ENCODE assay signal across 8 mouse cellular contexts in genomic region chr12:24493412-24493811, GRCm38 (mm10). TPM values are rescaled to one million over a fixed set of nuclear protein-coding genes. Genes with fewer than 3 reads are reported as not detected.
DNase-seq lines count a peak whose midpoint lies in the region; ATAC-seq and TF ChIP-seq lines count a peak whose summit lies in the region.

No protein-coding gene starts in this region.

- H3K36me3 ChIP-seq in CH12.LX (replicated peaks in 1 of 2; ENCODE audit: control insufficient read depth in 1 of 2, insufficient read depth in 1 of 2, low read length in 1 of 2), result no peaks in the 10 kb centered on the region
- no peaks in the 10 kb centered on the region for H3K36me3 ChIP-seq in heart, embryonic 11.5 days (ENCODE audit: control insufficient read depth, insufficient read depth, low read length)
- no peaks in the 10 kb centered on the region for H3K36me3 ChIP-seq in limb, embryonic 10.5 days

- no peaks in the 10 kb centered on the region for H3K79me2 ChIP-seq in CH12.LX (replicated peaks; ENCODE audit: control insufficient read depth, extremely low read depth, insufficient read depth, poor library complexity, severe bottlenecking)

- peak overlapping the region; percentile 29 for H3K4me2 ChIP-seq in CH12.LX (ENCODE audit: insufficient read depth, low read depth, poor library complexity, severe bottlenecking)
- H3K4me2 ChIP-seq in heart, embryonic 11.5 days, result peak overlapping the region; percentile 38

- no peak for TF ChIP-seq EP300 in CH12.LX (IDR thresholded peaks at IDR 0.05; ENCODE audit: low read length)

- no peak for DNase-seq in cerebellum, adult 9-10 months
- DNase-seq in CH12.LX (ENCODE audit: extremely low read depth), result no peak
- DNase-seq in limb, embryonic 10.5 days (ENCODE audit: low spot score), result peak; percentile 31
- no peak for DNase-seq in cerebellum, postnatal 25 days
- no peak for DNase-seq in right cerebral cortex, postnatal 14 days

- TF ChIP-seq RAD21 in CH12.LX (IDR thresholded peaks at IDR 0.05; ENCODE audit: low read depth, low read length), result no peak

- in situ Hi-C loops in CH12.LX (cut with MboI; ENCODE audit: low pct_ligation_motif_present, low pct_unique_long_range_greater_than_20kb, low sequenced_read_pairs), result loop anchor here (25.0 kb wide), 1 partner anchor 469 kb away; the partner anchor contains the start of gene Kidins220

- TF ChIP-seq CTCF in CH12.LX (conservative IDR thresholded peaks at IDR 0.05 in 1 of 2, IDR thresholded peaks at IDR 0.05 in 1 of 2; ENCODE audit: low read depth in 2 of 2, low read length in 2 of 2), result no peak

- WGBS in heart, embryonic 11.5 days (ENCODE audit: insufficient replicate concordance), result 48% methylated on average over 30 of the region's 30 CpGs
- WGBS in limb, embryonic 10.5 days, result 63% methylated on average over 30 of the region's 30 CpGs

- H3K27ac ChIP-seq in CH12.LX (ENCODE audit: insufficient read depth, low read depth), result peak overlapping the region; percentile 40; the same call in 1 of the 2 replicates
- no peak overlapping the region for H3K27ac ChIP-seq in heart, embryonic 11.5 days (ENCODE audit: low read depth, low read length)
- H3K27ac ChIP-seq in limb, embryonic 10.5 days, result no peak overlapping the region

- dilution Hi-C loops in CH12.LX (cut with MboI; ENCODE audit: extremely low pct_ligation_motif_present, extremely low pct_unique_long_range_greater_than_20kb, low sequenced_read_pairs), result no loop called here

- peaks cover 0 to 4% of the 10 kb centered on the region in 2 experiments; a peak in 1 of 4 replicates for H3K4me1 ChIP-seq in CH12.LX (ENCODE audit: control insufficient read depth in 1 of 2, insufficient read depth in 2 of 2)
- no peaks in the 10 kb centered on the region for H3K4me1 ChIP-seq in heart, embryonic 11.5 days (ENCODE audit: control insufficient read depth, insufficient read depth, low read length)
- 0 out of 2 replicates have a peak, but pooled peaks cover 3% of the 10 kb centered on the region for H3K4me1 ChIP-seq in limb, embryonic 10.5 days

- no peaks in the 10 kb centered on the region for H3K27me3 ChIP-seq in CH12.LX (replicated peaks)
- H3K27me3 ChIP-seq in heart, embryonic 11.5 days (ENCODE audit: control insufficient read depth, insufficient read depth, low read length), result no peaks in the 10 kb centered on the region
- no peaks in the 10 kb centered on the region for H3K27me3 ChIP-seq in limb, embryonic 10.5 days (ENCODE audit: low read depth, poor library complexity, severe bottlenecking)

- H3K4me3 ChIP-seq in CH12.LX (replicated peaks in 1 of 3; ENCODE audit: low read depth in 2 of 3, low read length in 2 of 3, poor library complexity in 1 of 3), result peak overlapping the region in 2 of 3 experiments; percentile 16 to 65
- H3K4me3 ChIP-seq in heart, embryonic 11.5 days (ENCODE audit: low read depth, low read length), result peak overlapping the region; percentile 22
- H3K4me3 ChIP-seq in limb, embryonic 10.5 days, result peak overlapping the region; percentile 31; the same call in 1 of the 2 replicates

- peak; percentile 45; the same call in 1 of the 2 replicates for ATAC-seq in cerebellum, adult (ENCODE audit: insufficient number of reproducible peaks, low FRiP score, low TSS enrichment)
- no peak for ATAC-seq in heart, embryonic 11.5 days (replicated peaks; ENCODE audit: insufficient number of reproducible peaks, low FRiP score, low TSS enrichment)
- ATAC-seq in monocyte, adult 5-6 weeks (replicated peaks; ENCODE audit: insufficient number of reproducible peaks, low FRiP score, low TSS enrichment, poor library complexity, severe bottlenecking), result peak; percentile 34; the same call in 1 of the 2 replicates

- peak; percentile 16; the same call in 1 of the 2 replicates for TF ChIP-seq POLR2A in CH12.LX (IDR thresholded peaks at IDR 0.05; ENCODE audit: low read depth, low read length)

- H3K9me3 ChIP-seq in CH12.LX (replicated peaks; ENCODE audit: low read length), result no peaks in the 10 kb centered on the region
- H3K9me3 ChIP-seq in heart, embryonic 11.5 days (replicated peaks; ENCODE audit: control insufficient read depth, low read length), result no peaks in the 10 kb centered on the region
- H3K9me3 ChIP-seq in limb, embryonic 10.5 days (replicated peaks), result no peaks in the 10 kb centered on the region

- H3K9ac ChIP-seq in CH12.LX (ENCODE audit: insufficient read depth, low read depth), result peak overlapping the region; percentile 30; the same call in 1 of the 2 replicates
- H3K9ac ChIP-seq in heart, embryonic 11.5 days (ENCODE audit: low read depth, low read length), result 0 out of 2 replicates have a peak overlapping the region, but pooled peaks have one; percentile 43

TF ChIP-seq in CH12.LX, 34 proteins besides CTCF, POLR2A, EP300 and RAD21:
- 0 out of 2 replicates have a peak, but pooled peaks have one; percentile 22 for TF ChIP-seq NELFE (IDR thresholded peaks at IDR 0.05; ENCODE audit: low read depth, low read length)
- no peak for TF ChIP-seq MYC (IDR thresholded peaks at IDR 0.05; ENCODE audit: low read depth, low read length)
- peak; percentile 10; the same call in 1 of the 2 replicates for TF ChIP-seq IRF4 (IDR thresholded peaks at IDR 0.05; ENCODE audit: low read depth, low read length)
- TF ChIP-seq PAX5 (IDR thresholded peaks at IDR 0.05; ENCODE audit: low read length), result no peak
- no peak for TF ChIP-seq ETS1 (conservative IDR thresholded peaks at IDR 0.05; ENCODE audit: low read depth, low read length)
- TF ChIP-seq ZMIZ1 (IDR thresholded peaks at IDR 0.05; ENCODE audit: low read depth, low read length), result no peak
- TF ChIP-seq SMC3 (IDR thresholded peaks at IDR 0.05; ENCODE audit: low read depth, low read length), result no peak
- no peak for TF ChIP-seq ZC3H11A (IDR thresholded peaks at IDR 0.05; ENCODE audit: low read depth, low read length)
- no peak for TF ChIP-seq MAFK (IDR thresholded peaks at IDR 0.05; ENCODE audit: insufficient replicate concordance, low read length)
- TF ChIP-seq CHD2 (IDR thresholded peaks at IDR 0.05; ENCODE audit: low read length), result no peak
- 0 out of 2 replicates have a peak, but pooled peaks have one; percentile 30 for TF ChIP-seq TCF12 (IDR thresholded peaks at IDR 0.05; ENCODE audit: low read depth, low read length)
- TF ChIP-seq MXI1 (IDR thresholded peaks at IDR 0.05; ENCODE audit: low read depth, low read length), result peak; percentile 40; the same call in 1 of the 2 replicates
- no peak for TF ChIP-seq POLR2AphosphoS2 (IDR thresholded peaks at IDR 0.05; ENCODE audit: low read depth, low read length)
- TF ChIP-seq ZKSCAN1 (IDR thresholded peaks at IDR 0.05; ENCODE audit: borderline replicate concordance, low read depth, low read length), result no peak
- no peak for TF ChIP-seq RCOR1 (conservative IDR thresholded peaks at IDR 0.05; ENCODE audit: low read depth, low read length)
- no peak for TF ChIP-seq MEF2A (IDR thresholded peaks at IDR 0.05; ENCODE audit: borderline replicate concordance, low read depth, low read length)
- TF ChIP-seq USF2 (conservative IDR thresholded peaks at IDR 0.05; ENCODE audit: low read depth, low read length), result no peak
- TF ChIP-seq USF1 (IDR thresholded peaks at IDR 0.05; ENCODE audit: low read depth, low read length), result no peak
- TF ChIP-seq ELF1 (IDR thresholded peaks at IDR 0.05; ENCODE audit: low read depth, low read length), result no peak

RNA-seq across cellular contexts. Expression of gene Taf1b, which starts 4.7 kb away (rescaled TPM):
- total RNA-seq in CH12.LX (2012; rRNA removed) (25.9 and 26.6 TPM in 2 replicates), CH12.LX (2014; rRNA removed) (34.5 and 36.6 TPM in 2 replicates)
- 42.2 and 49.6 TPM in 2 replicates for polyA plus RNA-seq in CH12.LX (2012; ENCODE audit: insufficient read length, low read depth)
- 26.6 and 28.2 TPM in 2 replicates for polyA plus RNA-seq in heart, embryonic 11.5 days (2014; fragmentation: Nextera tagmentation; extraction: Ambion mirVana)
- polyA plus RNA-seq in limb, embryonic 10.5 days (2016; fragmentation: Nextera tagmentation; extraction: Ambion mirVana), result 30.8 and 35.1 TPM in 2 replicates
- 44.6 to 78.9 TPM (median 57.4 TPM) in 3 replicates for total RNA-seq in monocyte, adult 5-6 weeks (2017)
